Mouse (Mus musculus): ENCODE results near the gene 2010111I01Rik.

The 2010111I01Rik gene

GRCm38 (mm10) chr13:63152498-63152897 lies 187.8 kb downstream of the 2010111I01Rik start:
- no peak for DNase-seq (ENCODE audit: low spot score)

DNA sequence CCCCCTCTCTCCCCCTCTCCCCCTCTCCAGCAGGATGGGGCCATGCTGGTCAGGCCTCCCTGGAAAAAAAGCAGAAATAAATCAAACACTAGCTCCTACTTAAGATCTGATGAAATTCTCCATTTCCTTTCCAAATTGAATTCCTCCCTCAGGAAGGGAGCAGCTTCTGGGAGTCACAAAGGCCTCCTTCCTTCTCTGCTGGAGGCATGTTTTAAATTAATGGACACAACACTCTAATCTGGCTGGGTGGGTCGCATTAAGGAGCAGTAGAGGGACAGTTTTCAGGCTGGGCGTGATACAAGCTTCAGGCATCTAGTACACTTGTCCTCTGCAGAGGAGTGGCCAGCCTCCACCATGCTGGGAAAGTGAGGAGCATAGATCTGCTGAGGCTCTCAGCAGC lies 188.7 kb downstream of the 2010111I01Rik start:
- no peak for DNase-seq (ENCODE audit: low spot score)

DNA sequence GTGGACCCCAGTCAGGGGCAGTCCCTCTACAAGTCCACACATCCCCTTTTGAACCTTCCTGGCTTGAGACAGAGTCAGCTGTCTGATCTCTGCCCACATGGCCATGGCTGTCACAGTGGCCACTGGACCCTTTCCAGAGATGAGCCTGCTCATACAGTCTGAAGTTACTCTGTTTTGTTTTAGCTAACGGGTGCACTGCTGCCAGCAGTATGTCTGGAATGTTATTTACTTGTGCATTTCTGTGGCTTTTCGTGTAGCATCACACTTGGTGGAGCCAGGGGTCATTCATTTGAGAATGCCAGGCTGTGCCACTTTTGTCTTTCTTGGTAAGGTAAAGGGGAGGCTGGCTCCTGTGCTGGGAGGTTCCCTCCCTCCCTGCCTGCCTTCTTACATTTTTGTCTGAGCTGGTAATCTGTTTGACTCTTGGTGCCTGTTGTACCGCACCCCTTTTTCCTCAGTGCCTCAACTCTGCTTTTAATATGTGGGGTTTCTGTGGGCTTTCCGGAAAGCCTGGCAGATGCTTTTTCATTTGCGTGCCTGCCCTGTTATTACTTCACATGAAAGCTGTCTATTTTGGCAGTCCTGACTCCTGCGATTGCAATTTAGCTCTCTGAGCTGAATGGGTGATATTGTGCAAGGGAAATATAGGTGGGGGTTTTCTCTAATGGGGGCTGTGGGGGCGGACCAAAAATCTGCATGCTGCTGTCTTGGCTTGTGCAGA lies 190.3 kb downstream of the 2010111I01Rik start:
- no peak for DNase-seq (ENCODE audit: low spot score)

DNA sequence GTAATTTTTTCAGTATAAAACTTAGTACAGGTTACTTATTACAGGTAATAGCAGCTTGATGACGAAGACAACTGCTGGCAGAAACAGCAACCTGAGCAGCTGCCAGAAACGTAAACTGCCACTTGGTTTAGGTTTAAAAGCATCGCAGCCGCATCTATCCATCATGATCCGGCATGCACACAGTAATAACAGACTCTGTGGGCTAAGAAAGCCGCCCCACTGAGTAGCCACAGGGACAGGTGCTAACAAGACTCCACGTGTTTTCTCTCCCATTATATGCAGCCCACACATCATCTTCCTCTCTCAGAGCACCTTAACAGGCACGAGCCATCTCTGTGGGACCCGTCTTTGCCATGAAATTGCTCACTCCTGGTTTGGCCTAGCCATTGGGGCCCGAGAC lies 191.6 kb downstream of the 2010111I01Rik start:
- no peak for DNase-seq (ENCODE audit: low spot score)

DNA sequence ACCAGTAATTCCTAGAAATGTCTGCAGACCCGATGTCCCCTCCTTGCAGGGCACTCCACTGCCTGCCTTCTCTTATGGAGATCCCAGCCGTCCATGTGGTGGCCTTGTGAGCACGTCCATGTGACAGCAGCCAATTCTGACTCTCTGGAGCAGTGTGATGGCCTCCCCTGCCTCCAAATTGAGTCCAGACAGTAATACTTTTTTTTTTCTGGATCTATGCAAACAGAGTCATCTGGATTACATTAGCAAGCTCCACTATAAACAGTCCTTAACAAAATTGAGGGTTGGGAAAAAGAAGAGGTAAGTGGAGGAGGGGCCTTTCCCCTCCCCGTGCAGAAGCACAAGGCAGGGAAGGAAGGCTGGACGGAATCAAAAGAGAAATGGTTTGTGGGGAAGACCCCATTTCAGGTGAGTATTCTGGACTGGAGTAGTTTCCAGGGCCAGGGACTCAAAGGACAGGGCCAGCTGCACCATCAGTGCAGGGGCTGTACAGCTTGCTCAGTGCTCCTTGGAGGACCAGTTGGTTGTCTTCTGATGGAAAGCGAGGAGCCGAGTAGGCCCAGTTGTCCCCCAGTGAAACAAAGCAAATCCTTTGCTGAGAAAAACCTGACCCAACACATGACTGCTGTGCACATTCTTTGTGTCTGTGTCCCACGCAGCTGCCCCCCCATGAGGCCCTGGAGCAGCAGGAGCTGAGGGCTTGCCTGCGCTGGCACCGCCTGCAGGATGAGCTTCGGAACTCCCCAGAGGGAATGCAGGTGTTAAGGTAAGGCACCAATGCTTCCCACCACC lies 205.8 kb downstream of the 2010111I01Rik start:
- no peak for DNase-seq (ENCODE audit: low spot score)

DNA sequence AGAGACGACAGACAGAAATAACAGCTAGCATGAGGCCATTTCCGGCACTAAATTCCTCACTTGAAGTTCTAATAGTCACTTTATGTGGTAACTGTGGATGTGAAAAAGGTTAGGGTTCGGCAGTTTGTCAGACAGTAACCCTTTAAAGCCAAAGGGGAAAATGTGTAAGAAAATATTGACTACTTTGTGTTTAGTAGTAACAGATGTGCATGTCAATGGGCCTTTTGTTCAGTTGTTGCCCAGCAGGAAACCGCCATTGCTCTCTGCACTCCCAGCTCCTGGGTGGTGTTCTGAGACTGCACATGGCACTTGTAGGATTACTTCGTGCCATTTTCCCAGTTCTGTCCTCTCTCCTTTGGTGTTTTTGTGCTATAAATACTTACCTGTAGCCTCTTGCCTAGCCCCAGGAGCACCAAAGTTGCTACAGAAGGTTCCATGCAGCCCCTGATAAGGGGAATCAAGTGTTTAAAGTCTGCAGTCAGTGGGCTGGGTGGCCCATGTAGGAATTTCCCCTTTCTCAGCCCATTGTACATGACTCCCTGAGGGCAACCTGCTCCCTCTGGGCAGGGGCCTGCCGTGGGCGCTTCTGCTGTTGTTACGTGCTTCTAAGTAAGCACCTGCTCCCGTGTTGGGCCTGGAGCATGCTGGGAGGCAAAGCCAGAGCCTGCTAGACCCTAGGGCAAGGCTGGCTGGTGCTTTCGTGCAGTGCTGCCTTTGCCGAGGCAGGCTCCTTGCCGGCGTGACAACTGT lies 206.8 kb downstream of the 2010111I01Rik start:
- DNase-seq (ENCODE audit: low spot score), result no peak

GRCm38 (mm10) chr13:63172097-63172445 lies 207.4 kb downstream of the 2010111I01Rik start:
- DNase-seq (ENCODE audit: low spot score), result no peak

GRCm38 (mm10) chr13:63174252-63175020 lies 209.7 kb downstream of the 2010111I01Rik start:
- DNase-seq (ENCODE audit: low spot score), result no peak

DNA sequence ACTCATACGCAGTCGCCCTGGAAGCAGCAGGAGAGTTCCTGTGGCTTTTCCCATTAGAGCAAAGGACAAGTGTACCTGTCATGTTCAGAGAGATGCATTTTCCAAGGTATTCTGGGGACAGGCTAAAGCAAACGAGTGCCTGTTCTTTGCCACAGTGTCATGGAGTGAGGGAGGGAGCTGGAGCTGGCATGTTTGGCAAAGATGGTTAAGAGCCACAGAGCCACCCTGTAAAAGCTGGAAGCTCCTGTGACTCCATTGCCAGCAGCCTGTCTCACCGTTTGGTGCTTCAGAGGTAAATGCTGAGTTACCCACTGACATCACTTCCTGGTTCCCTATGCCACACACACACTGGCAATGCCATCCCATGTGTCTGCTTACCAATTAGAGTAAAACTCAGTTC lies 211.4 kb downstream of the 2010111I01Rik start:
- DNase-seq (ENCODE audit: low spot score), result no peak

GRCm38 (mm10) chr13:63177232-63177631 lies 212.5 kb downstream of the 2010111I01Rik start:
- no peak for DNase-seq (ENCODE audit: low spot score)

DNA sequence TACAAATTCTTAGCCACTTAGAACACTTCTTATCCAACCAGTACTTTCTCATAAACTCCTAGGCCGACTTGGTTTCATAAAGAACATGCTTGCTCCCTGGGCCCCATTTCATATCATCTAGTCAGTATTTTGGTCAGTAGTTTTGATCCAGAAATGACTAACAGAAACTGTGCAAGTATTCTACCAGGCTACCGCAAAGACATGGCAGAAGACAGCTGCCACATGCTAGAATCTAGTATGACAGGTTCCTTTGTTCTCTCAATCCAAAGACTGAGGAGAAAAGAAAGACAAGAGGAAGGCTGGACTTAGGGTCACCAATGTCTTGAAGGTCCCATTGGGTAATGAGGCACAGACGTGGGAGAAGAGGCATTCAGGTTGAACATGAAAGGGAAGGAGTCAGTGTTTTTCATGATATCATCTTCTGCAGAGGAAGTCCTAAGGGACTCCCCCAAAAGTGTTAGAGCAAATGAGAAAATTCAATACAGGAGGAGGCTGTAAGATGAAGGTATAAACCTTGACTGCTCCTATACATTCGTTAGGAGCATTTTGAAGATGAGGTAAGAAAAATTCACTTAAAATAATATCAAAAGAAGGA lies 216.0 kb downstream of the 2010111I01Rik start:
- DNase-seq (ENCODE audit: low spot score), result no peak

DNA sequence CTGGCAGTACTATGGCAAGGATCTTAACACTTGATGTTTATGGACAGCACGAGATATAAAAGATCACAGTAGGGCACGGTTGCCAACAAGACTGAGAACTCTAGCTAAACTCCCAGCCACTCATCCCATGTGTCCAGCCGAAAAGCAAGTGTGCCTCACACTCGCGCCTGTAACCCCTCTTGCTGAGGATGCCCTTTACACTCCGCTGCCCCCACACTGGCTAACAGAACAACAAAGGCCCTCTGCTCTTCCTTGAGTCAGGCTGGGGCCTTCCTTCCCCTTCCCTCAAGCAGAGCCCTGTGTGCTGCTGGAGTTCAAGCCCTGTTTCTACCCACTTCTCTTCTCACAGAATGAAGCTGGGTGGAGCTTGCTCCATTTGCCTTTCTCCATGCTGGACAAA lies 220.3 kb downstream of the 2010111I01Rik start:
- DNase-seq (ENCODE audit: low spot score), result no peak

DNA sequence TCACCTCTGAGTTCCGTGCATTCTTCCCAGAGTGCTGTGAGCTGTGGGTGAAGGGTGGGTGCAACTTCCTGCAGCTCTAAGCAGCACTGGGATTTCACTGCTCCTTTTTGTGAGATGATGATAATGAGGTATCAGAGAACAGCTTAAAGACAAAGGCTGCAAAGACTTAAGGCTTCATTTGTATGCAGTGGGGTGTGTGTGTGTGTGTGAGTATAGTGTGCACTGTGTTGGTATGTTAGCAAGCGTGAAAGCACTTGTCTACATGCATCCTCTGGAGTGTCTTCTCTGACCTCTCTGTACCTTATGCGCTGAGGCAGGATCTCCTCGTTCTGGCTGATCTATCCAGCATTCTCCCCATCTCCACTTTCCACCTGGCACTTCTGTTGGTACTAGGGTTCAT lies 221.5 kb downstream of the 2010111I01Rik start:
- no peak for DNase-seq (ENCODE audit: low spot score)

- DNase-seq (ENCODE audit: low spot score), result no peak
Observed at GRCm38 (mm10) chr13:63186642-63187041, 221.9 kb downstream of the 2010111I01Rik start.

GRCm38 (mm10) chr13:63187145-63188143 lies 222.8 kb downstream of the 2010111I01Rik start:
- DNase-seq (ENCODE audit: low spot score), result no peak

- no peak for DNase-seq (ENCODE audit: low spot score)
Observed at GRCm38 (mm10) chr13:63188306-63188705, 223.6 kb downstream of the 2010111I01Rik start.

- DNase-seq (ENCODE audit: low spot score), result no peak
Observed at GRCm38 (mm10) chr13:63188811-63189210, 224.1 kb downstream of the 2010111I01Rik start.

DNA sequence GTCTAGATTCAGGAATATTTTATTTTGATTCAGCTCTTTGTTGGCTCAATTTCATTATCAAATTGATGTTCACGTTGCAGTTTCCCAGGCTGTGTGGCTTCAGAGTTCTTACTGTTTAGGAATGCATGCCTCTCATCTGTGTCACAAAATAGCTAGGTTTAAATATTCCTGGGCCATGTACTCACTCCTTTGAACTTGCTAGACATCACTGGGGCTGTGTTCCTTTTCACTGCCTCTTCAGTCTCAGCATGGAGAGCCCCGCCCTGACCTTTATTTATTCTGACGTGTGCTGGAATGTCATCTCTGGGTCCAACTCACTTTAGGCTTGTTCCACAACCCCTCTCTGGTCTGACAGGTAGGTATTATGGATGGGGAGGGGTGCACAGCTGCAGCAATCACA lies 228.7 kb downstream of the 2010111I01Rik start:
- no peak for DNase-seq (ENCODE audit: low spot score)

DNA sequence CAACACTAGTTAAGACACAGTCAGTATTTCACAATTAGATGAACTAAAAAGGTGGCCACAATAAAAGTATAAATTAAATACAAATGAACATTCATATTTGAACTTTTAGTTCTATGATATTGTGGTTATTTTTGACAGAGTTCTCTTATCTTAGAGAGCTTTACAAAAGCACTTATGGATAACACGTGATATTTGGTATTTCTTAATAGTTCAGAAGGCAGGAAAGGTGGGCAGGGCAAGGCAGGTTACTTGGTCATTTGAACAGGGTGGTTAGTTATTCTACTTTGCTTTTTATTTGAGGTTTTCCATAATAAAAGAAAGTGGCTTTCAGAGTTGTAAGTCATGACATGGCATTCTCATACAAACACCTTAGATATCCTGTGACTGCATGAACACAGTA lies 233.3 kb downstream of the 2010111I01Rik start:
- no peak for DNase-seq (ENCODE audit: low spot score)

- no peak for DNase-seq (ENCODE audit: low spot score)
Observed at GRCm38 (mm10) chr13:63199588-63199987, 234.9 kb downstream of the 2010111I01Rik start.
